Mouse (Mus musculus) heart, postnatal 0 days (tissue): Measurements from ENCODE around the gene Gm13276.
"Not testable (repeated sequence)": the region's sequence is repeated elsewhere in the genome, so short reads cannot be mapped to it uniquely, and the experiment has no call there.

Experiments
- CTCF ChIP-seq: IDR thresholded peaks from 2 replicates; pipeline ENCODE4 v1.5.1; 2016; ENCODE audit warnings: antibody characterized with exemption, control low read depth, low read depth
- EP300 ChIP-seq: IDR thresholded peaks from 2 replicates; pipeline ENCODE4 v1.6.1; 2016; ENCODE audit warnings: antibody characterized with exemption, low read depth

DNA sequence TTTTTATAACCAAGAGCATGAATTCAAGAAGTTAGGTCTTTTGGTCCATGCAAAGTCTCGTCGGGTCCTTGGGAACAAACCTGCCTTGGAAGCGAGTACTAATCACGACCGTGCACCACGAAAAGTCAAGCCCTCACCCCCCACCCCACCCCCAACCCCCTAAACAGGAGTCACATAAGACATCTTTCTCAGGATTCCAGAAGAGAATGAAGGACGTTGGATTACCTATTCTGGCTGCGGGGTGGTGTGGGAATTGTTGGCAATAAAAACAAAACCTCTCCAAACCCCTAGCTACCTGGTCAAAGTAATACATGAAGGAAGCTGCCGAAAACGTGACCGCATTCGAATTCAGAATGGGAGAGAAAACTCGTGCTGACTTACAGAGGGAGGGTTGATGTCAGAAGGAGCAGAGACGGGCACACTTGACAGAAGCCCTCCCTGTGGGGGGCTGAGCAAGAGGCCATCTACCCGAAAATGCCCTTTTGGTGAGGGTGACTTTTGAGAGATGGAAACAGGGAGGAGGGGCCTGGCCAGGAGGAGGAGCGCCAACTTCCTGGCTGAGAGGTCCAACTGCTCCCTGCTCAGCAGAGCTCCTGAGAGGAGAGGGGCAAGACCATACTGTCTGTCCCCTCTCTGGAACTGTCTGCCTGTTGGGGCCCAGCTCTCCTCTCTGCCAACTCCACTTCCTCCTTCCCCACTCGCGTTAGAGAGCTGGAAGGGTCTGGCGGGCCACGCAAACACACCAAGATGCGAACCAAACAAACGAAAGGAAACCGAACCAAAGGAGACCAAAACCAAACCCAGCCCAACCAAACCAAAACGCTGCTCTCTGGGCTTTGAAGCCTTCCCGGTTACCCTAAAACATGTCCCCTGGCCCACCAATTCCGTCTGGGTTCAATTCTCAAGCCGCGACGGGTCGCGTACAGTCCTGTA lies 28.7 kb upstream of the Gm13276 start:
- TF ChIP-seq CTCF, EP300: not testable (repeated sequence)
